Mouse (Mus musculus) ES-Bruce4 (cell line): Measurements from ENCODE around the gene Pstpip1. TPM values are rescaled to one million over a fixed set of nuclear protein-coding genes. Genes with fewer than 3 reads are reported as not detected.

Source experiments
- H3K27ac ChIP-seq: 2 replicates; pipeline ENCODE4 v1.5.1; 2012; ENCODE audit warnings: low read length, inconsistent platforms; ENCODE audit not compliant: insufficient read depth
- H3K27me3 ChIP-seq: 2 replicates; pipeline ENCODE4 v1.6.1; 2012; ENCODE audit warnings: mild to moderate bottlenecking, low read length, inconsistent platforms; ENCODE audit not compliant: control insufficient read depth, poor library complexity, insufficient read depth, severe bottlenecking
- H3K36me3 ChIP-seq: 2 replicates; pipeline ENCODE4 v1.6.1; 2012; ENCODE audit warnings: inconsistent platforms, mild to moderate bottlenecking, low read length, moderate library complexity; ENCODE audit not compliant: control insufficient read depth, poor library complexity, insufficient read depth, severe bottlenecking
- H3K4me1 ChIP-seq: one replicate; pipeline ENCODE4 v1.8.1; 2011; ENCODE audit warnings: low read length; ENCODE audit not compliant: control insufficient read depth, insufficient read depth
- H3K4me3 ChIP-seq: 2 replicates; pipeline ENCODE4 v1.5.1; 2011; ENCODE audit warnings: low read depth, mild to moderate bottlenecking, low read length
- H3K9ac ChIP-seq: 2 replicates; pipeline ENCODE4 v1.6.1; 2012; ENCODE audit warnings: low read depth, mild to moderate bottlenecking, inconsistent platforms; ENCODE audit not compliant: poor library complexity, severe bottlenecking
- H3K9me3 ChIP-seq: replicated peaks from 2 replicates; pipeline ENCODE4 v1.6.1; 2012; ENCODE audit warnings: mild to moderate bottlenecking, low read length, inconsistent platforms; ENCODE audit not compliant: control insufficient read depth, poor library complexity, insufficient read depth, severe bottlenecking
- CTCF ChIP-seq: IDR thresholded peaks from one replicate; pipeline ENCODE4 v1.8.1; 2011; ENCODE audit warnings: low read depth, low read length
- EP300 ChIP-seq: IDR thresholded peaks from 2 replicates; pipeline ENCODE4 v1.6.1; 2011; ENCODE audit warnings: low read depth, low read length; ENCODE audit not compliant: insufficient read depth
- POLR2A ChIP-seq: IDR thresholded peaks from one replicate; pipeline ENCODE4 v1.8.1; 2011; ENCODE audit warnings: low read length; ENCODE audit not compliant: insufficient read depth
- polyA plus RNA-seq: library from polyadenylated mRNA; stranded (reverse); fragments of >200 nt; gene quantifications from 2 replicates; pipeline ENCODE4 v1.2.4, GENCODE M21; 2011; ENCODE audit warnings: low read depth; ENCODE audit not compliant: missing spikeins, insufficient read depth, insufficient read length

Pstpip1 gene
- polyA plus RNA-seq: 3.5 and 5.2 TPM in 2 replicates

DNA sequence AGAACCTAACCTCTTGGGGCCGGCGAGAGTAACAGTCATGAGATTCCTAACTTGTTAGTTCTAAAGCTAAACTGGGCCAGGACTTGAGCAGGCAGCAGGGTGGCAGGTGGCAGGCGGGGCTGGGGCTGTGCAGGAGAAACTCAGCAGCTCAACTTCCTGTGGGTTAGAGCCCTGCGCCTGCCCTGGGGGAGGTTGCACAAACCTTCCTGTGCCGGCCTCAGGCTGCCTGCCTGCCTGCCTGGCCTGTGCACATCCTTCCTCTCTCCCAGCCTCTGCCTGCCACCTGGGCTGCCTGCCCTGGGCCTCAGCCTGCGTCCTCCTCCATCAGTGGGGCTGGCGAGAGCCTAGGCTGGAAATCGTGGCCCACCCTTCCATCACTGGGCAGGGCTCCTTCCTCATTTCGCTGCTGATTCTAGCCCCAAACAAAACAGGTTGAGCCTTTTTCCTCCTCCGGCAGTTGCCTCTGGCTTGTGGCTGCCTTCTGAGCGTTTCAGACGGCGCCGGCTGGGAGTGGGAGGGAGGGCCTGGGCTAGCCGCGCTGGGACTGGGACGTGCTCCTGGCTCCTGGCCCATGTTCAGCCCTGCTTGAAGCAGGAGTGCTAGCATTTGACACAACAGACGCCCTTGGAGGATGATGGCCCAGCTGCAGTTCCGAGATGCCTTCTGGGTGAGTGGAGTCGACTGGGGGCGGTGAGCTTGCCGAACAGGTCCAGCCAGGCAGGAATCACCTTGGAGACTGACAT is at the start of gene Pstpip1:
Gene Pstpip1 (plus strand): TSS at position 185 of the 743 bp plus-strand sequence.
- Histone ChIP-seq H3K4me1 (peaks cover 2% of the 10 kb centered on the region), H3K9ac (peak within 1 kb of the TSS; percentile 60), H3K27me3 (no peaks in the 10 kb centered on the region), H3K4me3 (peak within 1 kb of the TSS; percentile 64), H3K27ac (peak within 1 kb of the TSS; percentile 19), H3K36me3 (no peaks in the 10 kb centered on the region), H3K9me3 (no peaks in the 10 kb centered on the region)
- TF ChIP-seq EP300 (0 out of 2 replicates have a peak, but pooled peaks have one; percentile 3), POLR2A (no peak), CTCF (no peak)

DNA sequence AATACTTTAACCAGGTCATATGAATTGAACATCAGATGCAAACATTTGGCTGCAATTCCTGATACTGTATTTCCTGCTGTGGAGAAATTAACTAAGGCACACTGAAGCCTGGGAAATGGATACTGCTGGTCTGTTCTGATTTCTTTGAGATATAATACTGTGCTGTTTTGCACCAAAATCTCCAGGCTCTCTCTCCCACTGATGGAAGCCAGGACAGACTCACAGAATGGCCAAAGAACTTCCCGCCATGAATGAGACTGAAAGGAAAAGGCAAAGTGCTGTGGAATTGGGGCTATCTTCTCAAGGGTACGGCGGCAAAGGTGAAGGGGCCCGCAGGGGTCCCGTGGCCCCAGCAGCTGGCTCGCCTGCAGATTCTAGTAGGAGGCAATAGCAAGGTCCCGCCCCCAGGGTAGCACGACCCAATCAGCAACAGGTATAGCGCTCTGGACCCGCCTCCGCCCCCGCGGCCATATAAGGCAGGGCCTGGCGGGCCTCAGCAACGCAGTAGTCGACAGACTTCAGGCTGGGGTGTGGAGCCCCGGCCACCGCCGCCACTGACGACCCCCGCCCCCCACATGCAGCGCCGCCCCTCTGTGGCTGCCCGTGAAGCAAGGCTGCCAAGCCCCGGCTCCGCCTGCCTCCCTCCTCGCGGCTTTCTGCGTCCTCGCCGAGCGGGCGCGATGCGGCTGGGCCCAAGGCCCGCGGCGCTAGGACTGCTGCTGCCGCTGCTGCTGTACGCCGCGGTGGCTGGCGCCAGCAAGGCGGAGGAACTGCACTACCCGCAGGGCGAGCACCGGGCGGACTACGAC is 48.2 kb upstream of the Pstpip1 start, which contains the start of gene Rcn2:
Gene Rcn2 (plus strand): TSS at position 474 of the 809 bp plus-strand sequence.
- TF ChIP-seq POLR2A (peak; percentile 51), CTCF (no peak)
- Histone ChIP-seq H3K27ac (no peak within 1 kb of the TSS; the same call in 1 of the 2 replicates), H3K4me3 (peak within 1 kb of the TSS; percentile 70), H3K9me3 (no peaks in the 10 kb centered on the region), H3K9ac (peak within 1 kb of the TSS; percentile 62), H3K36me3 (peaks cover 2% of the 10 kb centered on the region; the same call in 1 of the 2 replicates), H3K27me3 (no peaks in the 10 kb centered on the region), H3K4me1 (no peaks in the 10 kb centered on the region)

DNA sequence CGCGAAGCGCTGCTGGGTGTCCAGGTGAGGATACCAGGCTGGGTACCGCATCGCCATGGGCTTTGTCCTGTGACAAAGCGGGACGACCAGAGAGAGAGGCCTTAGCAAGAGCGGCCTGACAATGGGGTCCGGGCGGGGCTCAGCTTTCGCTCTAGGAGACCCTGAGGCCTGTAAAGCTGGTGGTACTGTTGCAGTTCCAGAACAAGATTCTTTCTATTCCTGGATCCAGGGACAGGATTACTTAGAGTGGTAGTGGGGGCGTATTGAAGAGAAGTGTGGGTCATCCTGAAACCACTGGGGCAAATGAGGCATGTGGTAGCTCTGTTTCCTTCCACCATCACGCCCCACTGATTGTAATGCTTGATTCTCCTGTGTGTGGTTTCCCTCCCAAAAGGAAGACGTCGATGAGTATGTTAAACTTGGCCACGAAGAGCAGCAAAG is 47.6 kb upstream of the Pstpip1 start:
- Histone ChIP-seq H3K27ac (no peak overlapping the region; the same call in 1 of the 2 replicates), H3K27me3 (no peaks in the 10 kb centered on the region), H3K9ac (peak overlapping the region; percentile 62), H3K4me3 (peak overlapping the region; percentile 70), H3K36me3 (peaks cover 2% of the 10 kb centered on the region; the same call in 1 of the 2 replicates), H3K9me3 (no peaks in the 10 kb centered on the region), H3K4me1 (no peaks in the 10 kb centered on the region)
- TF ChIP-seq POLR2A (no peak), EP300 (no peak), CTCF (no peak)

DNA sequence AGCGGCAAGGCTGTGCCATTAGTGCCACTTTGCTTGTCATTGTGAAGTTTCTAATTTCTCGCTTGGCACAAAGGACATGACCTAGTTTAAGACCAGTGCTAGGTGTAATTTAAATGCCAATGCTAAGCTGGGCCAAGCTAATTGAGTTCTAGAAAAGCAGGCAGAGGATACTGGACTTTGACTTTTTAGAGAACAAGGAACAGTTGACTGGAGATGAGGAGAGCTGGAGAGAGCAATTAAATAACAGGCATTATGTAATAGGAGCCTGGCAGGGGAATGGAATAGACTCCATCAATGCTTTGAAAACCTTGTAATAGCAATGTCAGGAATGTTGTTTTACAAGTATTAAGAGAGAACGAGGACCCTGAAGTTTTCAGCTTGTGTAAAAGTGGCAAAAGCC is 36.0 kb upstream of the Pstpip1 start:
- Histone ChIP-seq H3K9ac (no peak overlapping the region), H3K27me3 (no peaks in the 10 kb centered on the region), H3K36me3 (peaks cover 9% of the 10 kb centered on the region), H3K27ac (no peak overlapping the region), H3K9me3 (no peaks in the 10 kb centered on the region), H3K4me3 (no peak overlapping the region), H3K4me1 (no peaks in the 10 kb centered on the region)
- TF ChIP-seq CTCF: no peak
- no peak for TF ChIP-seq EP300
- TF ChIP-seq POLR2A: no peak

DNA sequence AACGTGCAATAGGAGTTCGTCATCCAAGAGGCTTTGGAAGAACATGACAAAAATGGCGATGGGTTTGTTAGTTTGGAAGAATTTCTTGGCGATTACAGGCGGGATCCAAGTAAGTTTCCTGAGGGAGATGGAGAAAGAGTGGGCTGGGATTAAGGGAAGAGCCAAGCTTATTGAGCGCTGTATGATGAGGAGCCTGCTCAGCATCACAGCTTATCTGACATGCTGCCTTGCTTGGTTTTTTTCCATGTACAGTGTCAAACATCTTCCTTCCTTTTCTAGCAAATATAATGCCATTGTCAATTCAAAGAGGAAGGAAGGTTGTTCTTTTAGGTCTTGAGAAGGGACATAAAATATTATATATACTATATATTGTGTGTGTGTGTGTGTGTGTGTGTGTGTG is 33.6 kb upstream of the Pstpip1 start:
- Histone ChIP-seq H3K9me3 (no peaks in the 10 kb centered on the region), H3K27ac (no peak overlapping the region), H3K4me1 (no peaks in the 10 kb centered on the region), H3K27me3 (no peaks in the 10 kb centered on the region), H3K9ac (no peak overlapping the region), H3K4me3 (no peak overlapping the region), H3K36me3 (peaks cover 16% of the 10 kb centered on the region)
- TF ChIP-seq EP300 (no peak), CTCF (no peak), POLR2A (no peak)

DNA sequence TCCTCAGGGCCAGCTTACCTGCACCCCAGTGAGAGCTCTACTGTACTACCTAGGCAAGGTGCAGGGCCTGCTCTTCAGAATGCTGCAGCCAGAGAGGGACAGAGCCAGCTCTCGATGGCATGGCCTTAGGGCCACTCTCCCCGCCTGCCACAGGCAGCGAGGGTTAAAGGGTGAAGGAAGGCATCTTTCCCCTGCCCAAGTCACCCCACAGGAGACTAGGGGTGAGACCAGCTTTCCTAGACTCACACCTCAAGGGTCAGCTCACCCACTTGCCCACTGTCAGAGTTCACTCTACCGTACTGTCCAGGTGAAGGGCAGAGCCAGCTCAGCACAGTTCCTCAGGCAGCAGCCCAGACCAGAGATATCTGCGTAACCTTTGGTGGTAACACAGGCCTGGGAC is 27.4 kb upstream of the Pstpip1 start:
- H3K27ac ChIP-seq: no peak overlapping the region
- H3K36me3 ChIP-seq: peaks cover 17% of the 10 kb centered on the region
- H3K9me3 ChIP-seq: no peaks in the 10 kb centered on the region
- no peaks in the 10 kb centered on the region for H3K4me1 ChIP-seq
- no peak overlapping the region for H3K4me3 ChIP-seq
- H3K9ac ChIP-seq: no peak overlapping the region
- TF ChIP-seq POLR2A (no peak), EP300 (no peak)
- no peaks in the 10 kb centered on the region for H3K27me3 ChIP-seq
